Mouse (Mus musculus) hindbrain, embryonic 11.5 days (tissue): ENCODE measurements around the gene Inf2. TPM values are rescaled to one million over a fixed set of nuclear protein-coding genes. Genes with fewer than 3 reads are reported as not detected.

Source experiments
- ATAC-seq: fragments of 200-750 bp; cut with Nextera tagmentation; 2 replicates; pipeline ENCODE4 v1.8.0; 2017; ENCODE audit warnings: mild to moderate bottlenecking, moderate TSS enrichment, moderate library complexity; ENCODE audit not compliant: low FRiP score
- DNase-seq: peaks from one replicate; pipeline ENCODE4 v3.0.0-alpha.2; 2015; ENCODE audit warnings: low spot score
- H3K27ac ChIP-seq: fragments of 300-500 bp; sonication (generic); 2 replicates; pipeline ENCODE4 v1.5.1; 2014; ENCODE audit warnings: mild to moderate bottlenecking, low read depth, low read length
- H3K27me3 ChIP-seq: fragments of 300-500 bp; sonication (generic); 2 replicates; pipeline ENCODE4 v1.6.1; 2014; ENCODE audit warnings: mild to moderate bottlenecking, low read length, moderate library complexity, mixed read lengths; ENCODE audit not compliant: control insufficient read depth, insufficient read depth
- H3K36me3 ChIP-seq: fragments of 300-500 bp; sonication (generic); 2 replicates; pipeline ENCODE4 v1.6.1; 2014; ENCODE audit warnings: mild to moderate bottlenecking, low read length, moderate library complexity, mixed read lengths; ENCODE audit not compliant: control insufficient read depth, insufficient read depth
- H3K4me1 ChIP-seq: fragments of 300-500 bp; sonication (generic); replicated peaks from 2 replicates; pipeline ENCODE4 v1.6.1; 2014; ENCODE audit warnings: low read length, mixed read lengths; ENCODE audit not compliant: control insufficient read depth, insufficient read depth
- H3K4me2 ChIP-seq: fragments of 300-500 bp; sonication (generic); replicated peaks from 2 replicates; pipeline ENCODE4 v1.6.1; 2014; ENCODE audit warnings: mild to moderate bottlenecking, low read depth, low read length
- H3K4me3 ChIP-seq: fragments of 300-500 bp; sonication (generic); 2 replicates; pipeline ENCODE4 v1.5.1; 2014; ENCODE audit warnings: low read depth, low read length
- H3K9ac ChIP-seq: fragments of 300-500 bp; sonication (generic); 2 replicates; pipeline ENCODE4 v1.6.1; 2014; ENCODE audit warnings: low read depth, low read length
- H3K9me3 ChIP-seq: fragments of 300-500 bp; sonication (generic); 2 replicates; pipeline ENCODE4 v1.6.1; 2016; ENCODE audit warnings: low read length; ENCODE audit not compliant: control insufficient read depth
- WGBS: fragments of 180-500 bp; shearing (Covaris S2); extraction: QIAGEN DNeasy Blood & Tissue Kit; methylation state at CpG from one replicate; pipeline ENCODE4 v1.1.7; 2014; 5-methylcytosine and 5-hydroxymethylcytosine counted together
- polyA plus RNA-seq: library from polyadenylated mRNA; unstranded; fragments of >200 nt; fragmentation: Nextera tagmentation; extraction: Ambion mirVana; gene quantifications from 2 replicates; pipeline ENCODE4 v1.2.1, GENCODE M21; 2014

Inf2 gene
- polyA plus RNA-seq, 1 experiment from 2014 or later = 1.2 TPM

GRCm38 (mm10) chr12:112596454-112596853 lies 7.9 kb downstream of the Inf2 start:
- Histone ChIP-seq H3K9me3 (no peaks in the 10 kb centered on the region), H3K9ac (no peak overlapping the region), H3K4me1 (no peaks in the 10 kb centered on the region), H3K4me2 (no peak overlapping the region), H3K36me3 (no peaks in the 10 kb centered on the region), H3K27me3 (no peaks in the 10 kb centered on the region), H3K27ac (no peak overlapping the region), H3K4me3 (no peak overlapping the region)
- ATAC-seq (no peak), DNase-seq (no peak)
- 75% methylated on average over 9 of the region's 9 CpGs for whole genome bisulfite sequencing

DNA sequence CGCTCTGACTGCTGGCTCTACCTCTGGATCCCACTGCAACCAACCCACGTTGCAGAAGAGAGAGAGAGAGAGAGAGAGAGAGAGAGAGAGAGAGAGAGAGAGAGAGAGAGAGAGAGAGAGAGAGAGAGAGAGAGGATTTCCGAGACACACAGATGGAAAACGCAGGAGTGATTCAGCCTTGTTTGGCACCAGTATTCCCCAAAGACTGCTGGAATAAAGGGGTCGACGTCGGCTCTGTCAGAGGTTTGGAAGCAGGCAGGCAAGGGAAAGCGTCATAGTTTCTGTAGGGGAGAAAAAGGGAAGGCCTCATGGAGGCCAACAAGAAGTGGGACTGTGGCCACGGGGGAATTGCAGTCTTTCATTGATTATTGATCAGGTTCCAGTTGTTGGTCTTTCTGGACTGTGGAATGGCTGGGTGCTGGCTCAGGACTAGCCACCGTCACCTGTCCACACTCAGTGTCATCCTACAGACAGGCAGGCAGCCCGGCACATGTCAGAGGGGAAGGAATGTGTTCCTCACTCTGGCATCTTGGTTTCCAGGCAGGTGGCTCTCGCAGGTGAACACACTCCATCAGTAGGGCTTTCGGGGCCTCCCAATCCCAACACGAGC lies 8.4 kb downstream of the Inf2 start:
- WGBS = 73% methylated on average over 14 of the region's 14 CpGs
- no peak overlapping the region for H3K9ac ChIP-seq
- ATAC-seq = no peak
- no peak for DNase-seq
- no peak overlapping the region for H3K4me3 ChIP-seq
- no peaks in the 10 kb centered on the region for H3K4me1 ChIP-seq
- H3K27me3 ChIP-seq = no peaks in the 10 kb centered on the region
- H3K9me3 ChIP-seq = no peaks in the 10 kb centered on the region
- no peaks in the 10 kb centered on the region for H3K36me3 ChIP-seq
- no peak overlapping the region for H3K4me2 ChIP-seq
- H3K27ac ChIP-seq = no peak overlapping the region

- no peaks in the 10 kb centered on the region for H3K27me3 ChIP-seq
- DNase-seq (no peak), ATAC-seq (no peak)
- H3K4me1 ChIP-seq = no peaks in the 10 kb centered on the region
- no peaks in the 10 kb centered on the region for H3K36me3 ChIP-seq
- H3K9ac ChIP-seq = no peak overlapping the region
- H3K4me2 ChIP-seq = no peak overlapping the region
- WGBS = 87% methylated on average over 8 of the region's 8 CpGs
- H3K9me3 ChIP-seq = no peaks in the 10 kb centered on the region
- H3K27ac ChIP-seq = no peak overlapping the region
- no peak overlapping the region for H3K4me3 ChIP-seq
Measured at GRCm38 (mm10) chr12:112597618-112598017, 9.0 kb downstream of the Inf2 start.

DNA sequence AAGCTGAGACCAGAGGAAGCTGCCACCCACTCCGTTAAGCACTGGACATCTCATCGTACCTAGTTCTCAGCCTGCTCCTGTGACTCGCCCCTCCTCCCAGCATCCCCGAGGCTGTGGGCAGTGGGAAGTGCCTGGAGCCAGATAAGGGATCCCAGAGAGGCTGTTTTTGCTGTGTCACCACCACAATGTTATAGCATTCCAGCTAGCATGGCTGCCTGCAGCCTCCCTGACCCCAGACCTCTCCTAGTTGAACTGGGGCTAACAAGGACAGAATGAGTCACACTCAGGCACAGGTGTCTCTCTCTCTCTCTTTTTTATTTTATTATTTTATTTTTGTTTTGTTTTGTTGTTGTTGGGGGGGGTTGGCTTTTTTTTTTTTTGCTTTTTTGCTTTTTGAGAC lies 10.6 kb downstream of the Inf2 start:
- Histone ChIP-seq H3K9me3 (no peaks in the 10 kb centered on the region), H3K4me1 (no peaks in the 10 kb centered on the region), H3K4me2 (no peak overlapping the region), H3K27me3 (no peaks in the 10 kb centered on the region), H3K4me3 (no peak overlapping the region), H3K27ac (no peak overlapping the region), H3K36me3 (no peaks in the 10 kb centered on the region), H3K9ac (no peak overlapping the region)
- ATAC-seq (no peak), DNase-seq (no peak)
- 40% methylated on average over 4 of the region's 4 CpGs for WGBS

DNA sequence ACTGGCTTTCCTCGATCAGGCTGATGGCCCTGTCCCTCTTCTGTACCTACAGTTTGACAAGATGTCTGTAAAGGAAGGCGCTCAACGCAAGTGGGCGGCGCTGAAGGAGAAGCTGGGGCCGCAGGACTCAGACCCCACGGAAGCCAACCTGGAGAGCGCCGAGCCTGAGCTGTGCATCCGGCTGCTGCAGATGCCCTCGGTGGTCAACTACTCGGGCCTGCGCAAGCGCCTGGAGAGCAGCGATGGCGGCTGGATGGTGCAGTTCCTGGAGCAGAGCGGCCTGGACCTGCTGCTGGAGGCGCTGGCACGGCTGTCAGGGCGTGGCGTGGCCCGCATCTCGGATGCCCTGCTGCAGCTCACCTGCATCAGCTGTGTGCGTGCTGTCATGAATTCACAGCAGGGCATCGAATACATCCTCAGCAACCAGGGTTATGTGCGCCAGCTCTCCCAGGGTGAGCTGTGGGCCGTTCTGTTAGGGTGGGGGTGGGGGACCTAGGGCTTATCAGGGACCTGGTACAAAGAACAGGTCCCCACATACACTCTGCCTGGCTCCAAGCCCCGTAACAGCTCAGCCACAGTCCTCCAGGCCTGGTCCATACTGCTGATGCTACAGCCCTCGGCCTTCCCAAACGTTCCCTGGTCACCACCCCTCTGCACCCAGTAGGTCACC lies 11.5 kb downstream of the Inf2 start:
- Histone ChIP-seq H3K9ac (no peak overlapping the region), H3K27me3 (no peaks in the 10 kb centered on the region), H3K4me1 (no peaks in the 10 kb centered on the region), H3K36me3 (no peaks in the 10 kb centered on the region), H3K4me3 (no peak overlapping the region), H3K9me3 (no peaks in the 10 kb centered on the region), H3K4me2 (no peak overlapping the region), H3K27ac (no peak overlapping the region)
- DNase-seq = no peak
- 84% methylated on average over 30 of the region's 30 CpGs for WGBS
- ATAC-seq = no peak

- Histone ChIP-seq H3K4me2 (no peak overlapping the region), H3K36me3 (no peaks in the 10 kb centered on the region), H3K9ac (no peak overlapping the region), H3K9me3 (no peaks in the 10 kb centered on the region), H3K4me3 (no peak overlapping the region), H3K27ac (no peak overlapping the region), H3K4me1 (no peaks in the 10 kb centered on the region), H3K27me3 (no peaks in the 10 kb centered on the region)
- no peak for ATAC-seq
- 89% methylated on average over 5 of the region's 5 CpGs for WGBS
- no peak for DNase-seq
Measured at GRCm38 (mm10) chr12:112604022-112604421, 15.4 kb downstream of the Inf2 start.

DNA sequence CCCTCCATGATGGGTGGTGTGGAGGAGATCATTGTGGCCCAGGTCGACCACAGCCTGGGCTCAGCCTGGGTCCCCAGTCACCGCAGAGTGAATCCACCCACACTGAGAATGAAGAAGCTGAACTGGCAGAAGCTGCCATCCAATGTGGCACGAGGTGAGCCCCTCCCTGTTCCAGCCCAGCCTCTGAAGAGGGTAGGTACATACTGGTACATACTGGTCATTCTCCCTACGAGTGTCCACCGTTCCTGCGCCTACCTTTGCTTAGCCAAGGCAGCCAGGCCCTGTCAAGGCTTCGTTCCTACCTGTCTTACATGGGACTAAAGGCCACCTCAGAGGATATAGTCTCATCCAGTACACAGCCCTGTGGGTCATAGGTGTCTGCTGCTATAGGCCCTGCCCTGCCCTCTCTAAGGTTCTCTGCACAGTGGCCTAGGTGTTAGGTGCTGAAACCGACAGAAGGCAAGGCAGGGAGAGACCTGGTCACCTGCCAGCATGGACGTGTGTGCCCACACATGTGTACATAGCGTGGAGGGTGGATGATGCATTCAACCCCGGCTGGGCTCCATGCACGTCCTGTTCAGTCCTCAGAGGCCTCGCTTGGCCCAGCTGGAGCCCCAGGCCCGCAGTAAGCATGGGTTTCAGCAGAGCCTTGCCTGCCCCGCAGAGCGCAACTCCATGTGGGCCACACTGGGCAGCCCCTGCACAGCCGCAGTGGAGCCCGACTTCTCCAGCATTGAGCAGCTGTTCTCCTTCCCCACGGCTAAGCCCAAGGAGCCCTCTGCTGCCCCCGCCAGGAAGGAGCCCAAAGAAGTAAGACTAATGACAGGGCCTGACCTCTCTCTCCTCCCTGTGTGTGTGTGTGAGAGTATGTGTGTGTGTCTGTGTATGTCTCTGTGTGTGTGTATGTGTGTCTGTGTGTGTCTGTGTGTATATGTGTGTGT lies 16.4 kb downstream of the Inf2 start:
- Histone ChIP-seq H3K9me3 (no peaks in the 10 kb centered on the region), H3K27me3 (no peaks in the 10 kb centered on the region), H3K4me3 (no peak overlapping the region), H3K4me2 (no peak overlapping the region), H3K36me3 (no peaks in the 10 kb centered on the region), H3K9ac (no peak overlapping the region), H3K27ac (no peak overlapping the region), H3K4me1 (no peaks in the 10 kb centered on the region)
- WGBS = 64% methylated on average over 20 of the region's 20 CpGs
- ATAC-seq (peak; percentile 62), DNase-seq (peak; percentile 67)

- Histone ChIP-seq H3K4me2 (no peak overlapping the region), H3K27ac (no peak overlapping the region), H3K9me3 (no peaks in the 10 kb centered on the region), H3K4me1 (no peaks in the 10 kb centered on the region), H3K4me3 (no peak overlapping the region), H3K9ac (no peak overlapping the region), H3K27me3 (no peaks in the 10 kb centered on the region), H3K36me3 (no peaks in the 10 kb centered on the region)
- ATAC-seq (peak; percentile 66; the same call in 1 of the 2 replicates), DNase-seq (peak; percentile 82)
- 50% methylated on average over 6 of the region's 6 CpGs for WGBS
Measured at GRCm38 (mm10) chr12:112605766-112606165, 17.2 kb downstream of the Inf2 start.
